Mouse (Mus musculus) right cerebral cortex, postnatal 25 days (tissue): ENCODE data around the gene Sgcb.
A peak's percentile ranks its signal among the peaks of the same experiment; 100 is the strongest.
"Not testable (repeated sequence)": the region's sequence is repeated elsewhere in the genome, so short reads cannot be mapped to it uniquely, and the experiment has no call there.

Experiments
- DNase-seq: peaks from one replicate; pipeline ENCODE4 v3.0.0; 2022

The Sgcb gene

DNA sequence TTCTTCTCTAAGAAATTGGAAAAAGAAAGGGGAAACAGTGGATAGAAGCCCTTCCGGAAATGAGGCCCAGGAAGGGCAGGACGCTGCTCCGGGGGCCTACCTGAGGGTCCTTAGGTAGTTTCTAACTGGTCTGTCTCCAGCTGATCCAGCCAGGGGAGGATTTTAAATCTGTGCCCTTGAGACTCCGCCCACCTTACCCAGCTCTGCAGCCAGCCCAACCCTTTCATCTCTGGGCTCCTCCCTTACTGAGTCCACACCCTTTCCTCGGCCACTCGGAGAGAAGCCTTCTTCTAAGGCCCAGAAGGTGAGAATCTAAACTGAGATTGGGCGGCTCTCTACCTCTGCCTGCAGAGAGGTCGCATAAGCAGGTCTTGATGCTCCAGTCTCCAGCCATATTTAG is 15.3 kb downstream of the Sgcb start, which contains the start of gene Lrrc66:
Gene Lrrc66 (minus strand): TSS at position 236 of the 400 bp plus-strand sequence.
- no peak for DNase-seq

GRCm38 (mm10) chr5:73631001-73631558 is 16.5 kb downstream of the Sgcb start:
- no peak for DNase-seq

DNA sequence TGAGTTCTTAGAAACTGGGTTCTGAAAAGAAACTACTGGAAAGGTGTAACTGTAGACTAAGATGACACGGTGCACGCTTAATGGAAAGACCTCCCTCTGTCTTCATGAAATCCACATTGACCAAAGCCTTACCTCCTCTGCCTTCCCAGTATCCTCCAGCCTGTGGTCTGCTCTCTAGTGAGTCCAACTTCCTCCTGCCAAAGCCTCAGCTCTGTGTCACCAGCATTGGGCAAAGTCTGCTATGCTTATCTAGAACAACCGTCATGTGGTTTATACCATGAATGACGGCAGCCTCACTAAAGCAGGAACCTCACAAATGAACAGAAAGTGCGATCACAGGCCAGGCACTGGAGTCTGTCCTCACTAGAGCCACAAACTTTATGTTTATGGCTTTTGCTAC is 17.4 kb downstream of the Sgcb start:
- no peak for DNase-seq

DNA sequence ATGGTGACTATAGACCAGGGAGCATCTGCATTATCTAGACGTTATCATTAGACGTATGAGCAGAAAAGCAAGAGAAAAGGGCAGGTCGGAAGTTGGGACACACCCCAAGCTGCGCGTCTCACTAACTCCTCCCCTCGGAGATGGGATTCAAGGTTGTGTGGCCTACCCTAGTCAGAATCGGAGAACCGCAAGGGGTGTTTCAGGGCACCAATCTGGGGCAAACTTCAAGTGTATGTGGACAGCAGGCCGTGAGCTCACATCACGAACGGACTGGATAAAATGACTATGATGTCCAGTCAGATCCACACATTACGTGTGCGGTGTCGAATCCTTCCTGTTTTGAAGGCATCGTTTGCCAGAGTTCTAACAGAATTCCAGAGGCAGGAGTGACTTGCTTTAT is 19.6 kb downstream of the Sgcb start:
- DNase-seq, result no peak

- DNase-seq, result no peak
Observed at GRCm38 (mm10) chr5:73627559-73627958, 20.0 kb downstream of the Sgcb start.

DNA sequence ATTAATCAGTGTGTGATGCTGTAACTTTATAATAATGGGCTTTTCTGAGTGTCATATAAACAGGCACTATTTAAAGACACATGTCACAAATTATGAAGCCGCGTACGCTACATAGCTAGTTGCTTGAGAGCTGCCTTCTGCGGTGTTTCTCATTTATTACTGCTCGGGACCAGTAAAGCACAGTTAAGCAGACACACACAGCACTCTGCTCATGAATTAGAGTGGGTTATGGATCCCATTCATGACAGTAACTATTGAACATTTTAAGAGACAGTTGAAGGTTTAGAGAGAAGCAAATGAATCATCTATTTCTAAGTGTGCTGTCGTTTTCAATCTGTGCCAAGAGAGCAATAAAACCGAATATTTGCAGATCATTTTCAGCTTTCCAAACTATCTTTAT is 20.7 kb downstream of the Sgcb start:
- DNase-seq, result no peak

GRCm38 (mm10) chr5:73625505-73625904 is 22.1 kb downstream of the Sgcb start:
- no peak for DNase-seq

DNA sequence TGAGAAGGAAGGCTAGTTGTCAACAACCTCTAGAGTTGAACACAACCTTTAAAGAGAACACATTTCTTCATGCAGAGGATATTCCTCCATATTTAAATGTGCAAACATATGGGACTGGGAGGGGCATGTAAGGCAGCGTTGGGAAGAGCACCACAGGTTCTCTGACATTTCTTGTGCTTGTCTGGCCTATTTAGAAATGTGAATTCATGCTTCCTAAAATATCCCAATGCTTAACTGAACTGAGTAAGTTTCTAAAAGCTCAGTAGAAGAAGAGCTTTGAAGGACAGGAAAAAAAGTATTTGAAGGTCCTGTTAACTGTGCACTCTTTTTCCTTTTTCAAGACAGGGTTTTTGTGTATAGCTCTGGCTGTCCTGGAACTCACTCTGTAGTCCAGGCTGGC is 28.6 kb downstream of the Sgcb start:
- no peak for DNase-seq

- no peak for DNase-seq
Observed at GRCm38 (mm10) chr5:73615211-73615610, 32.4 kb downstream of the Sgcb start.

GRCm38 (mm10) chr5:73613296-73613695 is 34.3 kb downstream of the Sgcb start:
- no peak for DNase-seq

DNA sequence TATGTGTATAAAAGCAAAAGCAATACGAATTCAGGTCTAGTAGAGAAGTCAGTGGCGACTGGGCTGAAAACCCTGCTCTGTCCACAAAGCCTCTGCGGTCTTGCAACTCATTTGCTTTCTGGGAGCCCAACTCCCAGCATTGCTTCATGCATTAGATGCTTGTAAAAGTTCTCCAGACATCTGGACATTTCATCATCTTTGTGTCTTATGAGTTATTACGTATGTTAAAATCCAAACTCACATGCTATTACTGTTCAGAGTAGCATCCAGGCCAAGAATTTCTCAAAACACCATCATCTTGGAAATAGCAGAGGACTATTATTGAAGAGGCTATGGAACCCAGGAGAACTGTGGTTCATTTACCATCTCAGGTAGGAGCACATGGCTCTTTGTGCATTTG is 36.5 kb downstream of the Sgcb start:
- DNase-seq, result no peak

DNA sequence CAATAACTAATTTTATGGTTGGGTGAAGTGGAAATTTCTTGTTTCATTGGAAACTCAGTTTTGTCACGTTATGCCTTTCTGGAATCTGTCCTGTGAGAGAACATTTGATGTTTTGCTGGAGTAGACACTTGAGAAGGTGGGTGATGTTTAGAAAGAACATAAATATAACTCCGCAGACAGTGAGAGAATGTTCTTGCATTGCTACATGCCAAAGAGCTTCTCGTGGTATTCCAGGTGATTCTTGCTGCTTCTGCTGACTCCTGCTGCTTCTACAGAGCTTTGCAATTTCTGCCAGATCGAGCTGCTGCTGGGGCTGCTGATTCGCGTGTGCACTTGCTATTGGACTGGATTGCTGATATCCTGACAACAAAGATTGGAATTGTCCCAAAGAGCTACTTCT is 42.6 kb downstream of the Sgcb start:
- no peak for DNase-seq

DNA sequence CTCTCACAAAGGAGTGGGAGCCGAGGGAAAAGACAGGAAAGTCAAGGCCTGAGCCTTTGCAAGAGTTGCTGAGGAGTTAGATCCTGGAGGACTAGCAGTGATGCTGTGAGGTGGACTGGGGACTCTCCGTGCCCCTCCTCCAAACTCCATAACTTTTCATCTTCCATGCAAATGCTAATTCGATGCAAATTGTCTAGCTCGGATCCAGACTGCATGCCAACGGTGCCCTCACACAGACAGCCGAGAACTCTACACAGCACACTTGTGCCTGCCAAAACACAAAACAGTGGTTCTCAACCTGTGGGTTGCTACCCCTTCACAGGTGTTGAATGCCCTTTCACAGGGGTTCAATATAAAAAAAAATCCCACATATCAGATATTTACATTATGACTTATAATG is 43.0 kb downstream of the Sgcb start:
- DNase-seq, result no peak

DNA sequence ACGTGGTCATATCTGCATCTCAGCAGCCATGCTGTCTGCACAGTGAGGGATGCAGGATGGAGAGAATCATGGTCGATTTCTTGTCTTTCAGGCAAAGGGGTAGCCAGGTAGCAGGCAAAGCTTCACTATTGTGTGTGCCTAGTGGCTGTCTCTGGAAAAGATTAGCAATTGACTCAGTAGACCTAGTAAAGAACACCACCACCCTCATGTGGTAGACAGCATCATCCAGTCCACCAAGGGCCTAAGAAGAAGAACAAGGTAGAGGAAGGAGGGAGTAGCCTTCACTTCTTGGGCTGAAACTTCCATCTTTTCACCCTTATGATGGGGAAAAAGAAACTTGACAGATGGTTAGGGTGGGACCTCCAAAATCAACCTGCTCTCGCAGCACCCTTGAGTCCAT is 44.7 kb downstream of the Sgcb start:
- no peak for DNase-seq

DNA sequence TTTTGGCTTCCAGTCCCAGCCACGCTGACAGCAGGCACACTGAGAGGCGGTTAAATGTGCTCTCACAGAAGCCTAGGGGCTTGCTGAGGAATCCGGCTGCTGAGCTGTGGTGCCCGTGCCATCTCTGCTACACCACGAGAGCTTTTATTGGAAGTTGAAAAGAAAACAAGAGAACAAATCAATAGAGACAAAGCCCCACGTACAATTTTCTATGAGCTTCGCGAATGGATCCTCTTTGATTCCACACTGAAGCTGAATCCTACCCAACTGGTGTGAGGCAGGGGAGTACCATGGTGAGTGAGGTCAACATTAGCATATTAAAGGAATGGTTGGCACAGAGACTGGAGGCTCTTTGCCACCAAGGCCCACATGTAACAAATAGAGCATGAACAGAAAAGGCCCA is 46.2 kb downstream of the Sgcb start:
- DNase-seq, result peak; percentile 11

GRCm38 (mm10) chr5:73599991-73600390 is 47.6 kb downstream of the Sgcb start:
- DNase-seq, result no peak

DNA sequence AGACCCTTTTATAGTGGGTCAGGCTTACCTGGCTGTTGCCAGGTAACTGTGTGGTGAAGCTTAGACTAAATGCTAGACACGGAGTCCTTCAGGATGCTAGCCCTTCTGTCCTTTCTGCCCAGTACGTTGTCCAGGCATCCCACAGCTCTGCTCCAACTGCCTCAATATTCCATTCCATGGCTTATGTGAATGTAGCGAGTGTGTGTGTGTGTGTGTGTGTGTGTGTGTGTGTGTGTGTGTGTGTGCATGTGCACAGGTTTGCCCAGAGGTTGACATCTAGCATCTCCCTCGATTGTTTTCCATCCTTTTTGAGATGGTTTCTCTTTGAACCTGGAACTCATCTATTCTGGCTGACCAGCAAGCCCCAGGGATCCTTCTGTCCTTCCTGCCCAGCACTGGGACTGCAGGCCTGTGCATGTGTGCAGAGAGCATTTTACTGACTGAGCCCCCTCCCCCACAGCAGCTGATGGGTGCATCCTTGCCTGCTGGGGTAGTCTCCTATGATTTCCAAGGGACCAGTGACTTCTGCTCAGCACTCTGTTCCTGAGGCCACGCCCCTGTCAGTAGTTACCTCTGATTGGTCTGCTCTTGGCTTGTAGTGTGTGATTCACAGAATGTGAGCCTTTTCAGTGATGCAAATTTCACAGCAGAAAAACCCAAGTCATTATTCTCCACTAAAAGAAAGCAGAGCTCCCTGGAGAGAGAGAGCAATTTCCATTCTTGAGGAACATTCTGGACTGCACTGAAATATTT is 48.5 kb downstream of the Sgcb start:
- DNase-seq, result peak; percentile 6

DNA sequence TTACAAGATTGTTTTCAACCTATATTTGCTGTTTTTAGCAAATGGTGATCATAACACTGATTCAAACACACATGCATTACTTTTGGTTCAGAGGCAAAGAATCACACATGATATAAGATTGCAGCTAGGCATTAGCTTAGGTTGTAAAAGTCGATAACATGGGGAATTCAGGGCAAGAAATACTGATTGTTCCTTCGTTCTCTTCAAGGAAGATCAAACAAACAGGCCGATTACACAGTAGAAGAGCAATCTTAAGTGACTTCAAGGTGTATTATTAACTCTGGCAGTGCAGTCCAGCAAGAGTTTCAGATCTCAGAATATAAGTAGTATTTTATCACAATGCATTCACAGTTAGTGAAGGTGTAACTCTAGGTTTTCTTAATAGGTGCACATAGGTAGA is 60.5 kb downstream of the Sgcb start:
- no peak for DNase-seq

DNA sequence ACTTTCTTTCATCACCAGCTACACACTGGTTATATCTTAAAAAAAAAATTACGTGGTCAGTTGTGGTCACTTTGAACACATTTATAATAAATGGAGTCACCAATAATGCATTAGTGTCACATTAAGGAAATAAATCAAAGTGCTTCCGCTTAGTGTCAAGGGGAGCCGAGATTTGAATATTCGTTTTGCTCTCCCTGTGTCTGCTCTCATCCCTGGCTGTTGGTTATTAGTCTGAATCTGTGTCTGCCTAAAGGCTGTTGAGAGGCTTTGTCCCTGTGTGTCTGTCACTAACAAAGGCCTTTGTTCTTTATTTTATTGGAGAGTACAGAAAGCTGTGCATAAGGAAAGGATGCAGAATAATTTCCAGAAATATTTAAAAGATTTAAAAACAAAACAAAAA is 61.0 kb downstream of the Sgcb start:
- DNase-seq, result no peak

- no peak for DNase-seq
Observed at GRCm38 (mm10) chr5:73585212-73586115, 62.1 kb downstream of the Sgcb start.

- not testable (repeated sequence) for DNase-seq
Observed at GRCm38 (mm10) chr5:73584011-73584410, 63.6 kb downstream of the Sgcb start.
